Mouse (Mus musculus) erythroblast, embryonic 14.5 days (primary cell): Measurements from ENCODE around the gene Kcnj4.

Source experiments
- GATA1 ChIP-seq: IDR thresholded peaks from 2 replicates; pipeline ENCODE4 v1.6.1; 2012; ENCODE audit warnings: low read length, inconsistent platforms, mixed read lengths
- TAL1 ChIP-seq: IDR thresholded peaks from 3 replicates; pipeline ENCODE4 v1.6.1; 2012; ENCODE audit warnings: low read length, inconsistent platforms, mixed read lengths

DNA sequence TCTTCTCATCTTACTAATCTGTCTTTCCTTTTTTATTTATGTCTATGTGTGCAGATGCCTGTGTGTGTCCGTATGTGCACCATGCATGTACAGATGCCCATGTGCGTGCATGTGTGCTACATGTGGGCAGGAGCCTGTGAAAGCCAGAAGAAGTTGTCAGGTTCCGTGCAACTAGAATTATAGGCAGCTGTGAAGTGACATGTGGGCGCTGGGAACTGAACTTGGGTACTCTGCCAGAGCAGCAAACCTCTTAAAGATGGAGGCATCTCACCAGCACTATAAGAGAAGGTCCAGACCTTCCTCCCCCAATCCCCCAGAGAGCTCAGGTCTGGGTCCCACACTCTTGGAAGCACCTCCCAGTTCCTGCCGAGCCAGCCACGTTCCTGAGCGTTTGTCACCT, 1.4 kb upstream of the Kcnj4 start:
- TF ChIP-seq TAL1 (no peak), GATA1 (no peak)
